Comparison of ENCODE assay signal across 8 mouse cellular contexts in the genomic region with DNA sequence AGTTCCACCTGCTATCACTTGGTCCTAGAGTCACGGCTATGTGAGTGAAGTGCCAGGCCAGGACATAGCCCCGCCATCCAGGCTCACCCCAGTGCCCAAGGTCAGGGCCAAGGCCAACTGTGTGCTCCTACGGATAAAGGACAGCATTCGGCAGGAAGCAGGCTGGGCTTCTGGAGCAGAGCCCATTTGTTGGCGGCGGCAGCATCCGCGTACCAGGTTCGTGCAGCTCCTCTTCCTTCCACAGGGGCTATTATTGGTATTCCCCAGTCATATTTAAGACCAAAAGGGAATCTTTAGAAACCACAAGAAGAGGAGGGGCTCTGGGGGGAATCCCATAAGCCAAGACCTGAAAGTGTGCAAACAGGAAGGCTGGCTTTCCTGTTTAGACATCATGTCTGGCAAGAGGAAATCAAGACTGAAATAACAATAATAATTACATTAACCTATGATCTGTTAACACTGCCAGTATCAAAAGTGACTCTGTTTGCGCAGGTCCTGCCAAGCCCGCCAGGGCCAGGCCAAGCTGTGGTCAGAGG.
DNase-seq lines count a peak whose midpoint lies in the region; ATAC-seq and TF ChIP-seq lines count a peak whose summit lies in the region.

No protein-coding gene starts in this region.

- peak; percentile 71 to 80 for DNase-seq in adrenal gland, adult (ENCODE audit: inconsistent age in 2 of 2, low spot score in 1 of 2)
- DNase-seq in adrenal gland, postnatal 4 days (ENCODE audit: low spot score in 2 of 2), result no peak
- DNase-seq in CD4-positive, CD25-positive, alpha-beta regulatory T cell, adult 2 months (ENCODE audit: low read depth, low spot score), result peak; percentile 67
- no peak for DNase-seq in heart, postnatal 0 days (ENCODE audit: low spot score)
- peak; percentile 58 to 77 for DNase-seq in kidney, postnatal 25 days
- no peak for DNase-seq in yolk sac, embryonic 10.5 days (ENCODE audit: low spot score)
- DNase-seq in forebrain, embryonic 10.5 days (ENCODE audit: extremely low spot score, low spot score), result no peak
- DNase-seq in left cerebral cortex, adult 8-10 months (ENCODE audit: low spot score in 2 of 2), result no peak

- H3K4me1 ChIP-seq in heart, postnatal 0 days (ENCODE audit: control insufficient read depth, insufficient read depth), result peaks cover 16% of the 10 kb centered on the region
- H3K4me1 ChIP-seq in forebrain, embryonic 10.5 days, result peaks cover 9% of the 10 kb centered on the region

- ATAC-seq in heart, postnatal 0 days (ENCODE audit: insufficient read depth, low read depth), result peak; percentile 70

- H3K36me3 ChIP-seq in heart, postnatal 0 days (replicated peaks; ENCODE audit: control insufficient read depth, insufficient read depth, low read length), result no peaks in the 10 kb centered on the region
- no peaks in the 10 kb centered on the region for H3K36me3 ChIP-seq in forebrain, embryonic 10.5 days (replicated peaks)

- TF ChIP-seq CTCF in heart, postnatal 0 days (IDR thresholded peaks at IDR 0.05; ENCODE audit: low read depth), result no peak

- no peak overlapping the region for H3K4me2 ChIP-seq in heart, postnatal 0 days (ENCODE audit: low read depth, low read length)

- H3K27ac ChIP-seq in heart, postnatal 0 days (ENCODE audit: low read depth), result 0 out of 2 replicates have a peak overlapping the region, but pooled peaks have one; percentile 36
- H3K27ac ChIP-seq in forebrain, embryonic 10.5 days, result no peak overlapping the region

- 28% methylated on average over 11 of the region's 11 CpGs for WGBS in heart, postnatal 0 days
- 90% methylated on average over 11 of the region's 11 CpGs for WGBS in forebrain, embryonic 10.5 days

- no peak overlapping the region for H3K4me3 ChIP-seq in heart, postnatal 0 days (ENCODE audit: low read depth, low read length)
- no peak overlapping the region for H3K4me3 ChIP-seq in forebrain, embryonic 10.5 days

- 0 out of 2 replicates have a peak, but pooled peaks have one; percentile 44 for TF ChIP-seq EP300 in heart, postnatal 0 days (IDR thresholded peaks at IDR 0.05; ENCODE audit: low read depth)

- no peaks in the 10 kb centered on the region for H3K27me3 ChIP-seq in heart, postnatal 0 days (ENCODE audit: control insufficient read depth, insufficient read depth, low read length)
- H3K27me3 ChIP-seq in forebrain, embryonic 10.5 days (ENCODE audit: poor library complexity, severe bottlenecking), result peaks cover 68% of the 10 kb centered on the region

- 0 out of 2 replicates have a peak, but pooled peaks cover 4% of the 10 kb centered on the region for H3K9me3 ChIP-seq in heart, postnatal 0 days (replicated peaks; ENCODE audit: control insufficient read depth, low read length)
- peaks cover 5% of the 10 kb centered on the region; the same call in 1 of the 2 replicates for H3K9me3 ChIP-seq in forebrain, embryonic 10.5 days

- no peak overlapping the region for H3K9ac ChIP-seq in heart, postnatal 0 days (replicated peaks; ENCODE audit: low read depth, low read length)

Comparison
In these comparisons a context has a peak if more than half of its experiments do, and no peak if none do; other contexts are left out.
1. DNase-seq: peak in adrenal gland, adult (2 of 2), CD4-positive, CD25-positive, alpha-beta regulatory T cell, adult 2 months (single experiment) and kidney, postnatal 25 days (2 of 2); none in adrenal gland, postnatal 4 days (0 of 2), heart, postnatal 0 days (single experiment), yolk sac, embryonic 10.5 days (single experiment), forebrain, embryonic 10.5 days (single experiment) and left cerebral cortex, adult 8-10 months (0 of 2).